Mouse (Mus musculus): ENCODE data around the gene Lman1l. TPM values are rescaled to one million over a fixed set of nuclear protein-coding genes. Genes with fewer than 3 reads are reported as not detected.

Lman1l gene
- polyA plus RNA-seq, 1 experiment from 2014 or later = not detected

GRCm38 (mm10) chr9:57558625-57559024 lies 61.9 kb downstream of the Lman1l start:
- H3K9me3 ChIP-seq (replicated peaks) = no peaks in the 10 kb centered on the region
- no peak for ATAC-seq (ENCODE audit: insufficient number of reproducible peaks, low FRiP score, low TSS enrichment, low read depth)
- 76% methylated on average over 4 of the region's 4 CpGs for WGBS
- H3K36me3 ChIP-seq = no peaks in the 10 kb centered on the region
- H3K4me2 ChIP-seq (replicated peaks) = no peak overlapping the region
- H3K4me3 ChIP-seq (replicated peaks) = no peak overlapping the region
- H3K27ac ChIP-seq (replicated peaks) = no peak overlapping the region
- H3K27me3 ChIP-seq = no peaks in the 10 kb centered on the region
- H3K4me1 ChIP-seq = peaks cover 22% of the 10 kb centered on the region
- no peak overlapping the region for H3K9ac ChIP-seq

DNA sequence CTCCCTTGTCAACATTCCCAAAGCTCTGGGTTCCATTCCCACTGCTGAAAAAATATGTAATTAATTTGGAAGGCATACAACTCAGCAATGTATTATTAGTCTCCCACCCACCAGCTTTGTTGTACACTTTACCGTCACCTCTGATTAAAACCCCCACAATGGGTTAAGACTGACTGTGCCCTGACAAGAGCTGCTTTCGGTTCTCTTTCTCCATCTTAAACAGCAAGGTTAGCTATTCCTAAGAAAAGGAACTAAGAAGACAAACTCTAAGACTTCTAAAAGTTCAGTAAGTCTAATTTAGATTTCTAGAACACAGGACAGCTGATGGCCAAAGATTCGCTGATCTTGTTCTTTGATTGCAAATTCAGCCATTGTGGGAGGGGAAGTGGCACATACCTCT lies 63.4 kb downstream of the Lman1l start:
- Histone ChIP-seq H3K9ac (no peak overlapping the region), H3K27me3 (no peaks in the 10 kb centered on the region), H3K4me1 (peaks cover 11% of the 10 kb centered on the region), H3K27ac (replicated peaks) (no peak overlapping the region), H3K4me2 (replicated peaks) (no peak overlapping the region), H3K9me3 (replicated peaks) (no peaks in the 10 kb centered on the region), H3K4me3 (replicated peaks) (no peak overlapping the region), H3K36me3 (no peaks in the 10 kb centered on the region)
- 72% methylated on average over 3 of the region's 3 CpGs for WGBS
- ATAC-seq (ENCODE audit: insufficient number of reproducible peaks, low FRiP score, low TSS enrichment, low read depth) = no peak

Other genes starting within 250 kb of the Lman1l start
- 26.1 and 28.1 TPM in 2 replicates for gene Ppcdc, start 180.7 kb downstream of the Lman1l start, polyA plus RNA-seq (2015; fragmentation: Nextera tagmentation; extraction: Ambion mirVana)
- gene Scamp5, start 152.7 kb downstream of the Lman1l start, polyA plus RNA-seq (2015; fragmentation: Nextera tagmentation; extraction: Ambion mirVana) = 16.3 and 16.5 TPM in 2 replicates
- gene Rpp25, start 116.7 kb downstream of the Lman1l start, polyA plus RNA-seq (2015; fragmentation: Nextera tagmentation; extraction: Ambion mirVana) = 0.68 and 0.89 TPM in 2 replicates
- 450 and 454 TPM in 2 replicates for gene Cox5a, start 99.5 kb downstream of the Lman1l start, polyA plus RNA-seq (2015; fragmentation: Nextera tagmentation; extraction: Ambion mirVana)
- 27.3 and 28.2 TPM in 2 replicates for gene Fam219b, start 83.2 kb downstream of the Lman1l start, polyA plus RNA-seq (2015; fragmentation: Nextera tagmentation; extraction: Ambion mirVana)
- gene Mpi, start 68.0 kb downstream of the Lman1l start, polyA plus RNA-seq (2015; fragmentation: Nextera tagmentation; extraction: Ambion mirVana) = 47.9 and 50.5 TPM in 2 replicates
- gene Scamp2, start 59.8 kb downstream of the Lman1l start, polyA plus RNA-seq (2015; fragmentation: Nextera tagmentation; extraction: Ambion mirVana) = 82.8 and 84.6 TPM in 2 replicates
- 22.7 and 28.5 TPM in 2 replicates for gene Ulk3, start 31.3 kb downstream of the Lman1l start, polyA plus RNA-seq (2015; fragmentation: Nextera tagmentation; extraction: Ambion mirVana)
- gene Cplx3, start 14.5 kb downstream of the Lman1l start, polyA plus RNA-seq (2015; fragmentation: Nextera tagmentation; extraction: Ambion mirVana) = not detected in 2 replicates
- 35.9 and 36.1 TPM in 2 replicates for gene Csk, start 32.9 kb upstream of the Lman1l start, polyA plus RNA-seq (2015; fragmentation: Nextera tagmentation; extraction: Ambion mirVana)
- not detected in 2 replicates for gene Cyp1a2, start 62.9 kb upstream of the Lman1l start, polyA plus RNA-seq (2015; fragmentation: Nextera tagmentation; extraction: Ambion mirVana)
- gene Cyp1a1, start 67.2 kb upstream of the Lman1l start, polyA plus RNA-seq (2015; fragmentation: Nextera tagmentation; extraction: Ambion mirVana) = 0.43 and 0.53 TPM in 2 replicates
- gene Edc3, start 87.8 kb upstream of the Lman1l start, polyA plus RNA-seq (2015; fragmentation: Nextera tagmentation; extraction: Ambion mirVana) = 32.4 and 33.2 TPM in 2 replicates
- gene Clk3, start 145.1 kb upstream of the Lman1l start, polyA plus RNA-seq (2015; fragmentation: Nextera tagmentation; extraction: Ambion mirVana) = 78.4 and 80.2 TPM in 2 replicates
- 5.1 and 5.5 TPM in 2 replicates for gene Arid3b, start 216.0 kb upstream of the Lman1l start, polyA plus RNA-seq (2015; fragmentation: Nextera tagmentation; extraction: Ambion mirVana)

Measured in embryonic facial prominence, embryonic 15.5 days (tissue).